Mouse (Mus musculus): Measurements from ENCODE around the gene Leo1.
"Not testable (repeated sequence)": the region's sequence is repeated elsewhere in the genome, so short reads cannot be mapped to it uniquely, and the experiment has no call there.

Leo1 gene

DNA sequence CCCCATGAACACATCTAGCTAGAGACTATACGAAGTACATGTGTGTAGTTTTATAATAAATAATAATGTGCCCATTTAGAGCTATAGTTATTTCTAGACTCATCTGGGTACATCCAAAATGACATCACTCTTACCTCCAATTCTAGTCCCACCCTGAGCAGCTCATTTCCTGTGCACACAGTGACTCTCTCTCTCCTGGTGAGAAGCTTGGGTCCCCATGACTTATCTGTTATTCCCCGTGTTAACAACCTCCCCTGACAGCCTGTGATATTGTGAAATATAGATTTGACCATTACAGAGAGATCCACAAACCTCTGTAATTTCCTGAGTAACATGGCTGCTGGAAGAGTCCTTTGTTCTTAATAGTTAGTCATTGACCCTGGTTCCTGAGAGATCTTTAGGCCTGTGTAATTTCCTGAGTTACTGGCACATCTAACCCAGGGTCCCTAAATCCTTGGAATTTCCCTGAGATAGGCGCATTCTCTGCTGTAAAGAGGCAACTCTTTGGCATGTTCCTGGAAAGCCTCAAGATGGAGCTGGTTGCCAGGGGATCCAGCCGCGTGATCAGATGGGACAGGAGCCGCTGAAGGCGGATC is 15.4 kb upstream of the Leo1 start:
- no peak for DNase-seq (ENCODE audit: low read depth, low spot score)

DNA sequence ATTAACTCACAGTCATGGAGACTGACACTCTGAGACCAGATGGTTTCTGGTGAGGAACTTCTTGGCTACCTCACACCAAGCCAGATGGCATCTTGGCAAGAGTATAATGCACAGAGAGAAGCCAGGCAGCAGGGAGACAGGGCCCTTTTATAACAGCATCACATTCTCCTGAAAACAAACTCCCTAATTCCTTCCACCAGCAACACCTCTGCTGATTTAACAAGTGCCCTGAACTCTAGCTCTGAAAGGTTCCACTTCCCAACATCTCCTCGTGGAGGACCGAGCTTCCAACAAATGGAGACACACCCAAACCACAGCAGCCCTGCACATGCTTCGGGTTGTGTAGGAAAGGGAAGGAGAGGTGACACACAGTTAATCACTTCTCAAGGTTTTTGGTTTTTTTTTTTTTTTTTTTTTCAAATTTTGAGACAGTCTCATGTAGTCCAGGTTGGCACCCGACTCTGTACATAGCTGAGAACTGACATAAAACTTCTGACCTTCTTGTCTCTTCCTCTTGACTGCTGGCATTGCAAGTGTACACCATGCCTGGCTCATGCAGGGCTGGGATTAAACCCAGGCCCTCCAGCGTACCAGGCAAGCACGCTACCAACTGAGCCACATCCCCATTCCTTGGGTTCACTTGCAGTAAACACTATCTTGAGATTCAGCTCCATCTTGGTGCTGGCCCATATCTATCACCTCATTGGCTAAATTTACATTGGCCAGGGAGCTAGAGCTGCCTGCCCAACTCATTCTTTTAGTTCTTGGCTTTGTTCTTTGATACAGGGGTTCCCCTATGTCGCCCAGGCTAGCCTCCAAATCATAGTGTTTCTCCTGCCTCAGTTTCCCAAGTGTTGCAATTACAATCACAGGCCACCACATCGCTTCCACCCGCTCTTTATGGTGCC is 13.7 kb upstream of the Leo1 start:
- DNase-seq (ENCODE audit: low read depth, low spot score), result no peak

DNA sequence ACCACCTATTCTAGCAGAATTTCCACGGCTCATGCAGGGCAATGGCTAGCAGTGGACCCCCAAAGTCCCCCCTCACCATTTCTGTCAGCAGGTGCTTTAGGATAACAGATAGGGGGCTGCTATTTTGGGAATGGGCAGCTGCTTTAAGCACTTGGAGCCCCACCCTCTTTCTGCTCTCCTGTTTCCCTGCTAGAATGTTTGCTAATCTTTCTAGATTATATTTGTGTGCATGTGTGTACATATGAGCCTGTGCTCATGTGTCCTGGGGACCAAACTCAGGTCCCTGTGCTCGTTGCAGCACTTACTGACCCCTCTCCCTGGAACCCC is 13.1 kb upstream of the Leo1 start:
- no peak for DNase-seq (ENCODE audit: low read depth, low spot score)

DNA sequence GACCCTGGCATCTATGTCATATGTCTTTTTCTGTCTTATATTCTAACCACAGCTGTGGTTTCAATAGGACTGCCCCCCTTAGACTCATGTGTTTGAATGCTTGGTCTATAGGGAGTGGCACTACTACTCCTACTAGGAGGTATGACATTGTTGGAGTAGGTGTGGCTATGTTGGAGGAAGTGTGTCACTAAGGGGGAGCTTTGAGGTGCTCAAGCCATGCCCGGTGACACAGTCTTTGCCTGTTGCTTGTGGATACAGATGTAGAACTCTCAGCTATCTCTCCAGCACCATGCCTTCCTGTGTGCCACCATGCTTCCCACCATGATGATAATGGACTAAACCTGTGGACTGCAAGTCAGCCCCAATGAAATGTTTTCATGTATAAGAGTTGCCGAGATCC is 12.3 kb upstream of the Leo1 start:
- DNase-seq (ENCODE audit: low read depth, low spot score), result no peak

DNA sequence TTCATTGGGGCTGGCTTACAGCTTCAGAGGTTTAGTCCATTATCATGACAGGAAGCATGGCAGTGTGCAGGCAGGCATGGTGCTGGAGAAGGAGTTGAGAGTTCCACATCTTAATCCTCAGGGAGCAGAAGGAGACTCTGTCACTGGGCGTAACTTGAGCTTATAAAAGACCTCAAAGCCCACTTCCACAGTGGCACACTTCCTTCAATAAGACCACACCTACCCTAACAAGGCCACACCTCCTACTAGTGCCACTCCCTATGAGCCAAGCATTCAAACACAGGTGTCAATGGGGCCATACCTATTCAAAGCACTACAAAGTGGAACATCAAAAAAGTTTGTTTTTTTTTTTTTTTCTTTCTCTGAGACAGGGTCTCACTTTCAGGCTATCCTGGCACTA is 11.7 kb upstream of the Leo1 start:
- DNase-seq (ENCODE audit: low read depth, low spot score), result no peak

DNA sequence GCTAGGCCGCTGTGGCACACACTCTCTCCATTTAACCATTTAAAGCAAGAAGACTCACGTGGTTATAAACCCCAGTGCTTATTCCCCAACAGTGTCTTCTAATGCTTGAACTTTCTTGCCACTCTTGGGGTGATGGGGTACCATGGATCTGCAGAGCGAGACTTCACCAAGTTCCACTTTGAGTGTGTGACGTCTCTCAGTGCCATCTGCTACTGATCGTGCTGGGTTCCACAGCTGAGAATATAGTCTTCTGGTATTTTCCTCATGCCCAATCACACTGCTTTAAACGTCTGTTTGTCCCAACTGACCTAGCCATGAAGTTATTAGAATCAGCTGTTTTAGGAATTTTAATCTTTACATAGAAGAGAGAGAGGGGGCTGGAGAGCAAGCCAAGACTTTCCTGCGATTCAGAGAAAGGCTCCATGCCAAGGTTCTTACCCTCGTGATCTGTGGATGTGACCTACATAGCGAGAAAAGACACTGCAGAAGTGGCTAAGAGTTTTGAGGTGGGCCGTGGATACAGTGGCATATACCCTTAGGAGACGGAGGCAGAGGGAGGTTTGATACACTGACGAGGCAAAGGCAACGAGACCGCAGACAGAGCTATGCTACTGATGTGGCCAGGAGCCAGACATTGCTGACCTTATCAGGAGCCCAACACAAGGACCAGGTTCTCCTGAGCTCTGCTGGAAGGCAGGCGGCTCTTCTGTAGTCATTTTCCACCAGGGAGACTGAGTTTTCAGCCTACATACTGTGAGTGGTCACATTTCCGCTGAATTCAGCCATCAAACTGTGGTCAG is 10.3 kb upstream of the Leo1 start:
- no peak for DNase-seq (ENCODE audit: low read depth, low spot score)

DNA sequence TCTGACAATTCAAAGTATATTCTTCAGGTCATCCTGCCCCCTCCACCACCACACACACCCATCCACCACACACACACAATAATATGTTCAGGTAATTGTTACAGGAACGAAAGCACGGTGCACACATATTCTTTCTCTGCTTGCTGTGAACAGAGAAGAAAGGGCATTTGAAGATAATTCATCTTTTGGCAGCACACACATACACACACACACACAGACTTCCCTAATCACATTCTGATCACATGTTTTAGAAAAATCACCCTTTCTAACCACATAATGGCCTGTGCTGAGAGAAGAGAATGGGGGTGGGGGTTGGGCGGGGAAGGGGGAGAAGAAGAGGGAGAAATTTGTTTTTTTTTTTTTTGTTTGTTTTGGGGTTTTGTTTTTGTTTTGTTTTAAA is 8.6 kb upstream of the Leo1 start:
- no peak for DNase-seq (ENCODE audit: low read depth, low spot score)

DNA sequence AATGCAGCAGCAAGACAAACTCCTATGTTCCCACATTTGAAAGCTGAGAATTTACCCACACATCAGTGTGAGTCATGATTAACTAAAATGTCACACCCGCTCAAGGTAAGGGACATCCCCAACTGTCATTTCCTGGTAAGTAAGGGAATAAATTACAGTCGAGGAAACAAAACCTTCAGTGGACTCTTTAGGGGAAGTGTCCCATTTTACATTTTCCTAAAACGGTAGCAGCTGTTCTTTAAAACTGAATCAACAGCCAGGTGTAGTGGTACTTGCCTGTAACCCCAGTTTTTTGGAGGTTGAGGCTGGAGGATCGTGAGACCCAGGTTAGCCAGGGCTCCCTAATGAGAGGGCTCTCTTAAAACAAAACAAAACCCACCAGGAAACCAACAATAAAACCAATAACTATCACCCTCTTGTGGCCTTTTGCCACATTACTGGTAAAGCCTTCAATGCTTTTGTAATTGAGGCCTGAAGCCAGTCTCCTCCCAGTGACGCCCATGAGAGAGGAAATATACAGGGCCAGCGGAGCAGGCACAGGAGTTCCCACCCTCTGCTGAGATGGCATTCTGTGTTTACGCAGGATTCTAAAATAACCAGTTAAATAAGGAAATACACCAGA is 7.0 kb upstream of the Leo1 start:
- DNase-seq (ENCODE audit: low read depth, low spot score), result peak; percentile 87

DNA sequence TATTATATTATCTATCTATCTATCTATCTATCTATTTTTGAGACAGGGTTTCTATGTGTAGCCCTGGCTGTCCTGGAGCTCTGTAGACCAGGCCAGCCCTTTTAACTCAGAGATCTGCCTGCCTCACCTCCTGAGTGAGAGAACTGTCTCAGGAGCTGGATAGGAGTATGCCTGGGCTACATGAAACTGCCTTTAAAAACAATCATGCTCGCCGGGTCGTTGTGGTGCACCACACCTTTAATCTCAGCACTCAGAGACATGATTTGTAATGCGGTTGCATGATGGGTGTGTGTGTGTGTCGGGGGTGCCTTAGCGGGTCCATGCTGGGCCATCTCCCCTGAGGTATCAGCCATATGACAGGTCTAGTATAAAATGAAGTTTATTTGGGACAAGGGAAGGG is 6.5 kb upstream of the Leo1 start:
- DNase-seq (ENCODE audit: low read depth, low spot score), result peak; percentile 35

DNA sequence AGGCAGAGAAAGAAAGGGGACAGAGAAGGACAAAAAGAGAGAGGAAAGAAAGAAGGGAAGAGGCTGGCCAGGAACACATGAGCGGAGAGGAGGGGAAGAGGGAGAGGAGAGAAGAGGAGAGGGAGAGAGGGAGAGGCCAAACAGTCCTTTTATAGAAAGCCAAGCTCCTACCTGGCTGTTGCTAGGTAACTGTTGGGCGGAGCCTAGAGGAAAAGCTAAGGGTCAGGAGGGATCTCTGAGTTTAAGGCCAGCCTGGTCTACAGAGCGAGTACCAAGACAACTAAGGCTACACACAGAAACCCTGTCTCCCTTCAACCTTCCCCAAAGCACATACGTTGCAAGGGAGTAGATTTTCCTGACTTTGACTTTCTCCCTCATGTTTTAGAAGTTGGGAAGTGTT is 6.0 kb upstream of the Leo1 start:
- DNase-seq (ENCODE audit: low read depth, low spot score), result no peak

DNA sequence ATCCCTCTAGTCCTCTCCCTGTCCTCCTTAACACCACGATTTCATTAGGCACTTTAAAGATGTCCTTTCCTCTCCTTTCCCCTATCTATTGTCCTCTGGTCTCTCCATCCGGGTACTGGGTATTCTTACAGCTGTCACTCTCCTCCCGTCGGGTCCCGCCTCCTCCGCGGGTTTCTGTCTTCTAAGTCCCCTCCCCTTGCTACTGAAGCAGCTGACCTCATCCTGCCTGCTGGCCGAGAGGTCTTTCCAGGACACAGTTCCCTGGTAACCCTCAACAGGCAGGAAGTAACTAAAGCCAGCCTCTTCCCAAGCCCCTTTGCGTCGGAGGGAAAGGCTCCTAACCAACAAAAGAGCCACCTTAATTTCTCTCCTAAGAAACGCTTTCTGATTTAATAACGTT is 5.4 kb upstream of the Leo1 start:
- peak; percentile 80 for DNase-seq (ENCODE audit: low read depth, low spot score)

DNA sequence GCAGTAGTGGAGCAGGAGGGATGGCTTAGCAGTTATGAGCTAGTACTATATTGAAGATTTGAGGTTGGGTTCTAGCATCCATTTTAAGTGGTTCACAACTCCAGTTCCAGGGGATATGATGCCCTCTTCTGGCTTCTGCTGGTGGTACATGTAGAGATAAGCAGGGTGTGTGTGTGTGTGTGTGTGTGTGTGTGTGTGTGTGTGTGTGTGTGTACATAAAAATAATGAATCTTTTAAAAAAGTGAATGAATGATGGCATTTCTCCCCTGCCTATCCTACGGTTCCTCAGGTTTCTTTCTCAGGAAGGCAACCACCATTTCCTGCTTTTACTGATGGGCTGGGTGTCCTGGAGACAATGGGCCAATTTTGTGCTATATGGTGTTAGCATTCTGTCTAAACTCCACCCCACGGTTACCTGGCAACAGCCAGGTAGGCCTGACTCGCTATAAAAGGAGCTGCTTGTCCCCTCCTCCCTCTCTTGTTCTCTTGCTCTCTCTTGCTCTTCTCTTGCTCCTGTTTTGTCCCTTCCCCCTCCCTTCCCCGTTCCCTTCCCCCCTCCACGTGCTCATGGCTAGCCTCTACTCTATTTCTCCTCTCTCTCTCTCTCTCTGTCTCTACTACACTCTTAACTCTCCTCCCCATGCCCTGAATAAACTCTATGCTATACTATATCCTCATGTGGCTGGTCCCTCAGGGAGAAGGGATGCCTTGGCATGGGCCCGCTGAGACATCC is 3.5 kb upstream of the Leo1 start:
- DNase-seq (ENCODE audit: low read depth, low spot score), result peak; percentile 85

DNA sequence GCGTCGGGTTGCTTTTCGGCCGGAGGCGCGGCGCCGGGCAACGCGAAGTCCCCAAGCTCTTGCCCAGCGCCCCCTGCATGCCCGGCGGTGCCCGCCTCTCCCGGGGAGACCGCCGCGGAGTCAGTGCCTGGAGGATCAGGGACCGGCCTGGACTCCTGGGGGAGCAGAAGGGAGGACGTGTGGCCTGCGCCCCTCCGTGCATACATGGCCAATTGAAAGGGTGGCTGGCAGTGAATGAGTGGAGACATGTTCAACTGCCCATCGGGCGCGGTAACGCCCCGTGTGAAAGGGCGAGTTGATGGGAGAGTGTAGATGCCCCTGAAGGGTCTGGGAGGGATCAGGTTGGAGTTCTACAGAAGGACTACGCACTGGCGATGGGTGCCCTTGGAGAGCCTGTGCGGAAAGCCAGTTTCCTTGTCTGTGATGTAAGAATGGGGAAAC is 387 bp downstream of the Leo1 start:
- no peak for DNase-seq (ENCODE audit: low read depth, low spot score)

DNA sequence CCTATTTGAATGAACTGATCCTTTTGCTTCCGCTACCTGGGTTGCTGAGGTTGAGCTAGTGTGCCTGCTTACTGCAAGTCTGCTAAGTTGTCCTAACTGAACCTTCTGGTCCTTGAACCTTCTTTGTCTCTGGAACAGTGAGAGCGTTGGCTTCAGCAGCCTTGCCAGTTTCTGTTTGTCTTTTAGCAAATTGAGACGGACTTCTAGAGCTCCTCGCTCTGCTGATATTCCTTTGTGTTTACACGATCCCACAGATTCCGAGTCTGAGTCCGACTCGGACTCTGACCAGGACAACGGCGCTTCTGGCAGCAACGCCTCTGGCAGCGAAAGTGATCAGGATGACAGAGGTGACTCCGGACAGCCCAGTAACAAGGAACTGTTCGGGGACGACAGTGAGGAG is 3.7 kb downstream of the Leo1 start:
- no peak for DNase-seq (ENCODE audit: low read depth, low spot score)

DNA sequence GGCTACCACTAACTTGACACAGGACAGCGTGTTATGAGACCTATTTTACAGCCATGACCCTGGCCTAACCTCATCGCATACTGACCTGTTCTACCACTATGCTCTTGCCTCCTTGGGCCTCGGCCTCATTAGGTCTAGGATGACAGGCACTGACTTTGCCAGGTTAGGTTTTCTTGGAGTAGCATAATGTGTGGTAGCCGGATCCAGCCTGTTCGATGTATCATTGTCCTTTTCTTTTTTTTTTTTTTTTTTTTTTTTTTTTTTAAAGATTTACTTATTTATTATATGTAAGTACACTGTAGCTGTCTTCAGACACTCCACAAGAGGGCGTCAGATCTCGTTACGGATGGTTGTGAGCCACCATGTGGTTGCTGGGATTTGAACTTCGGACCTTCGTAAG is 5.2 kb downstream of the Leo1 start:
- DNase-seq (ENCODE audit: low read depth, low spot score), result not testable (repeated sequence)

DNA sequence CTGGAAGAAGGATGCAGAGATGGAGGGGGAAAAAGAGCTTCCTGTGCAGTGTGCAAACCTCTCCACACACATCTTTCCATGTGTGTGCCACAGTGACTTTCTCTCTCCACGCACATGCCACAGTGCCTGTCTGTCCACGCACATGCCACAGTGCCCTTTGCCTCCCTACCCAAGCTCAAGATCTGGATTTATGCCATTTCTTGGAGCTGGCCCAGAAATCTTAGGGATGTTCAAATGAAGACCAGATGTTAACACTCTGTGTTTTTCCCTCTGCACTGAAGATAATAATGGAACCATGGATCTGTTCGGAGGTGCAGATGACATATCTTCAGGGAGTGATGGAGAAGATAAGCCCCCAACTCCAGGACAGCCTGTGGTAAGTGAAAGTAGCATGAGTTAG is 6.7 kb downstream of the Leo1 start:
- no peak for DNase-seq (ENCODE audit: low read depth, low spot score)

DNA sequence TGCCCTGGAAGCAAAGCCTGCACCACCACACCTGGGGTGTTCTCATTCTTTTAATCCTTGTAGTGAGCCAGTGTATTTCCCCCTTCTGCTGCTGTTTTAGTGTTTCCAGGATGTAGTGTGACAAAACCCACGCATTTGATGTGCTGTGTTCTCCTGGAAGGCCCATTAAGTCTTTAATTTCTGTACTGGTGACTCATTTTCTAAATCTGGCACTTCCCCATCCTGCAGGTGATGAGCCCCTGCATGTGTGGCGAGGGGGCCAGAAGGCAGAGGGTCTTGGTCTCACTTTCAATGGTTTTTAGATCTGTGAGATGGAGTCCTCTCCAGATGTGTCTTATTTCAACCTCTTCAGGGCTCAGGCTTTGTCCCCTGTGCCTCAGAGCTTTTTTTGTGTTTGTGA is 12.7 kb downstream of the Leo1 start:
- DNase-seq (ENCODE audit: low read depth, low spot score), result no peak

DNA sequence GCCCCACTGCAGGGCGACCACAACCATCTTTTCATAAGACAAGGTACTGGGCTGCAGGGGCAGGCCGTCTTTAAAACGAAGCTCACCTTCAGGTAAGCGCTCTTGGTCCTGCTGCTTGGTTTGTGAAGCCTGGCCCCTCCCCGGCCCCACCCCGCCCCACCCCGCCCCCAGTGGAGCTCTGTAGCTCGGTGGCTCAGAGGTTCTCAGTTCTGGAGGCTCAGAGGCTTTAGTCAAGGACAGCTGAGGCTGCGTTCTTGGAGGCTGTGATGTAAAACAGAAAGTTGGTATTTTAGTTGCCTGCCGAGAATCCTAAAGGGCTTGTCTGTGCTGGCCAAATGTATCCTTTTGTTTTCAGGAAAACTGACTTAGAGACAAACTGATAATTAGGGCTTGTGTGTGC is 14.4 kb downstream of the Leo1 start:
- DNase-seq (ENCODE audit: low read depth, low spot score), result no peak

DNA sequence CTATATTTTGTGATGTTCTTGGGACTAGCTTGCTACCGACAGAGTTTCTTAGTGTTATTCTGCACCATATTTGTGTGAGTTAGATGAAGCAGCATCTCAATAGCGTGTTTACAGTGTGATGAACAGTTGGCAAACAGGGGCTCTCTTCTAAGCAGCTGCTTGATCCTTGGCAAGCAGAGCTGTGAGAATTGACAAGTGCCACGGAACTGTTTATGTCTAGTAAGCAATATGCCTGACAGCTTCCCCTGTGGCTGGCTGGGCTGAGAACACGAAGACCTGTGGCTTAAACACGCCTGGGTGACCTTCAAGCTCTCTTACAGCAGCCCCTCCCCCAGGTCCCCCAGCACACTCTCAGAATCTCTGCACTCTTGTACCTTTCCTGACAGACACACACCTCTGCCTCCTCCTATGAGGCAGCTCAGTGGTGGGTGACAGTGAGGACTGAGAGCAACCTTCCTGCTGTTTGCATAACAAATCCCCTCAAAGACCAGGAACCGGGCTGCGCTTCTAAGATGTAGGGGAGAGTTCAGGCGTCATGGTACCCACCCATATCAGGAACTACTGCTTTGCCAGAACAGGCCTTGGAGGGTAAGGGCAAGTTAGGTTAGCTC is 21.8 kb downstream of the Leo1 start:
- no peak for DNase-seq (ENCODE audit: low read depth, low spot score)

DNA sequence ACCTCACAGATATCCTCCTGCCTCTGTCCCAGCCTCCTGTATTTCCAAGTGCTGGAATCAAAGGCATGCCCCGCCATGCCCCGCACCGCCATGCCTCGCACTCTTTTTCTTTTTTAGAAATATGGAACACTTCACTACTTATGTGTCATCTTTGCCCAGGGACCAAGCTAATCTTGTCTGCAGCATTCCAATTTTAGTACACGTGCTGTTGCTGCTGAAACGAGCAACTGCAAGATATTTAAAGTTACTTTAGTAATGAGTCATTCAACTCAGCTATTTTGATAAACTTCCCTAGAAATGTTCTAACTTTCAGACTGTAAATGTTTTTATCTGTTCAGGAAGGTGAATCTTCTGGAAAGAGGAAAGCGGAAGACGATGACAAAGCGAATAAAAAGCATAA is 24.5 kb downstream of the Leo1 start:
- no peak for DNase-seq (ENCODE audit: low read depth, low spot score)

DNA sequence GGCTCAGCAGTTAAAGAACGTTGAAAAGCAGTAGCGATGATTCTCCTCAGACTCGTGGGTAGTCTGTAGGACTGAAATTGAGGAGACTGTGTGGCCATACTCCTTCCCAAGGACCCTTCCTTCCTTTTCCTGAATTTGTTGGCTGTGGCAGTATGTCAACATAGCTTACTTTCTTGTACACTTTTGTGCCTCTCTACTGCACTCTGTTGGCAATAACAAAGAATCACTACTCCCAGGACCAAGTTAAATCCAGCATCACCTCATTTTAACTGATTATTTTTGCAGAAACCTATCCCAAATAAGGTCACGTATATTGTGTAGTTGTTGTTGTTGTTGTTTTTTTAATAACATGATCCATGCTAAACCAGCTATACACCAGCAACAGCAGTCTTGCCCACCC is 25.3 kb downstream of the Leo1 start:
- DNase-seq (ENCODE audit: low read depth, low spot score), result peak; percentile 8

Data from CD4-positive, CD25-positive, alpha-beta regulatory T cell, adult 2 months (primary cell).